Comparison of ENCODE assay signal across 14 mouse cellular contexts in genomic region chr6:114101923-114102322, GRCm38 (mm10). TPM values are rescaled to one million over a fixed set of nuclear protein-coding genes. Genes with fewer than 3 reads are reported as not detected.
"Had no signal": no experiment of that assay in that cellular context is flagged by ENCODE, and none has a peak within 500 bp of the region (broad histone marks: within the 10 kb centered on the region; RNA-seq: fewer than 3 reads in every experiment).

No protein-coding gene starts in this region.

- DNase-seq: kidney, postnatal 14 days; lung, postnatal 14 days; right cerebral cortex, postnatal 4 days; spleen, adult 18-20 months; thymus, adult 18-20 months; thymus, postnatal 14 days had no signal

- H3K9ac ChIP-seq: limb, embryonic 15.5 days; liver, embryonic 12.5 days; lung, embryonic 15.5 days; midbrain, embryonic 12.5 days had no signal

- H3K9me3 ChIP-seq: limb, embryonic 15.5 days; liver, embryonic 12.5 days; lung, embryonic 15.5 days; megakaryocyte, embryonic 14.5 days; midbrain, embryonic 12.5 days had no signal

- H3K4me2 ChIP-seq: limb, embryonic 15.5 days; liver, embryonic 12.5 days; lung, embryonic 15.5 days; midbrain, embryonic 12.5 days had no signal

- H3K27ac ChIP-seq: left cerebral cortex, adult 2 months; limb, embryonic 15.5 days; liver, embryonic 12.5 days; lung, embryonic 15.5 days; macrophage; midbrain, embryonic 12.5 days had no signal

- H3K36me3 ChIP-seq: limb, embryonic 15.5 days; liver, embryonic 12.5 days; lung, embryonic 15.5 days; midbrain, embryonic 12.5 days had no signal

- H3K27me3 ChIP-seq: liver, embryonic 12.5 days; lung, embryonic 15.5 days had no signal

- H3K4me3 ChIP-seq: left cerebral cortex, adult 2 months; limb, embryonic 15.5 days; liver, embryonic 12.5 days; lung, embryonic 15.5 days; megakaryocyte, embryonic 14.5 days; midbrain, embryonic 12.5 days had no signal

- ATAC-seq: liver, embryonic 12.5 days had no signal

- H3K4me1 ChIP-seq: liver, embryonic 12.5 days; lung, embryonic 15.5 days; megakaryocyte, embryonic 14.5 days had no signal

RNA-seq across cellular contexts. Expression of gene Slc6a11, which starts 29.1 kb away (rescaled TPM):
- polyA plus RNA-seq: liver, embryonic 12.5 days; liver, embryonic 16.5 days; macrophage had no signal

RNA-seq across cellular contexts. Expression of gene Atp2b2, which starts 59.5 kb away (rescaled TPM):
- polyA plus RNA-seq: macrophage had no signal
